25 mouse cellular contexts compared by ENCODE assay signal in genomic region chr3:59211784-59212183, GRCm38 (mm10). TPM values are rescaled to one million over a fixed set of nuclear protein-coding genes. Genes with fewer than 3 reads are reported as not detected.
DNase-seq lines count a peak whose midpoint lies in the region; ATAC-seq and TF ChIP-seq lines count a peak whose summit lies in the region.
"Had no signal": no experiment of that assay in that cellular context is flagged by ENCODE, and none has a peak within 500 bp of the region (broad histone marks: within the 10 kb centered on the region; RNA-seq: fewer than 3 reads in every experiment).

No protein-coding gene starts in this region.

- no peaks in the 10 kb centered on the region for H3K9me3 ChIP-seq in liver, postnatal 0 days (ENCODE audit: low read length)
- H3K9me3 ChIP-seq in liver, embryonic 12.5 days (replicated peaks): no peaks in the 10 kb centered on the region
- H3K9me3 ChIP-seq: forebrain, embryonic 13.5 days; G1E; hindbrain, embryonic 12.5 days; lung, embryonic 15.5 days; neural tube, embryonic 15.5 days had no signal

- H3K4me3 ChIP-seq in liver, postnatal 0 days (ENCODE audit: low read depth, low read length): no peak overlapping the region
- H3K4me3 ChIP-seq in liver, embryonic 12.5 days: no peak overlapping the region
- peak overlapping the region; percentile 29 for H3K4me3 ChIP-seq in bone marrow, adult 2 months (replicated peaks; ENCODE audit: control insufficient read depth, low read depth, low read length)
- H3K4me3 ChIP-seq: forebrain, embryonic 13.5 days; hindbrain, embryonic 12.5 days; left cerebral cortex, adult 2 months; lung, embryonic 15.5 days; neural tube, embryonic 15.5 days had no signal

- no peak for TF ChIP-seq POLR2A in bone marrow, adult 2 months (IDR thresholded peaks at IDR 0.05; ENCODE audit: borderline replicate concordance, control insufficient read depth, low read depth, low read length)

- no peak for ATAC-seq in liver, postnatal 0 days
- ATAC-seq in liver, embryonic 12.5 days: no peak
- peak; percentile 67 for ATAC-seq in granulocyte monocyte progenitor cell, adult 5-6 weeks (replicated peaks; ENCODE audit: poor library complexity, severe bottlenecking)
- peak; percentile 34; the same call in 1 of the 2 replicates for ATAC-seq in neutrophil, adult 5-6 weeks (ENCODE audit: extremely low read depth, insufficient number of reproducible peaks, low FRiP score, poor library complexity, severe bottlenecking)
- ATAC-seq: CD4-positive, CD25-positive, alpha-beta regulatory T cell, adult 4 months; forebrain, embryonic 13.5 days had no signal

- no peak for TF ChIP-seq CTCF in liver, postnatal 0 days (IDR thresholded peaks at IDR 0.05; ENCODE audit: low read depth)
- TF ChIP-seq CTCF in bone marrow, adult 2 months (IDR thresholded peaks at IDR 0.05; ENCODE audit: control insufficient read depth, insufficient read depth, low read length): no peak

- H3K4me1 ChIP-seq in liver, postnatal 0 days (ENCODE audit: insufficient read depth): no peaks in the 10 kb centered on the region
- no peaks in the 10 kb centered on the region for H3K4me1 ChIP-seq in liver, embryonic 12.5 days
- peaks cover 9% of the 10 kb centered on the region for H3K4me1 ChIP-seq in bone marrow, adult 2 months (ENCODE audit: control insufficient read depth, insufficient read depth, low read length)
- H3K4me1 ChIP-seq: forebrain, embryonic 13.5 days; neural tube, embryonic 15.5 days had no signal

- H3K36me3 ChIP-seq in liver, postnatal 0 days (replicated peaks; ENCODE audit: insufficient read depth, low read length): no peaks in the 10 kb centered on the region
- H3K36me3 ChIP-seq in liver, embryonic 12.5 days: no peaks in the 10 kb centered on the region
- H3K36me3 ChIP-seq: G1E; hindbrain, embryonic 12.5 days; lung, embryonic 15.5 days; neural tube, embryonic 15.5 days had no signal

- DNase-seq in liver, postnatal 0 days: no peak
- no peak for DNase-seq in thymus, adult 18-20 months
- DNase-seq in adrenal gland, adult 8-10 months: no peak
- DNase-seq: adrenal gland, postnatal 36 days; cerebellum, adult 9-10 months; gastrocnemius, postnatal 14 days; kidney, adult 18-20 months; kidney, postnatal 14 days; left cerebral cortex, postnatal 4 days; midbrain, embryonic 14.5 days; right cerebral cortex, postnatal 25 days; thymus, postnatal 36 days had no signal

- WGBS in liver, postnatal 0 days (ENCODE audit: insufficient replicate concordance): 54% methylated on average over 8 of the region's 8 CpGs
- 55% methylated on average over 8 of the region's 8 CpGs for WGBS in liver, embryonic 12.5 days (ENCODE audit: insufficient replicate concordance)
- WGBS in bone marrow, adult 2 months: 15% methylated on average over 8 of the region's 8 CpGs

- peak overlapping the region; percentile 24 for H3K4me2 ChIP-seq in liver, postnatal 0 days (ENCODE audit: low read depth, low read length)
- H3K4me2 ChIP-seq in liver, embryonic 12.5 days: no peak overlapping the region
- H3K4me2 ChIP-seq: forebrain, embryonic 13.5 days; hindbrain, embryonic 12.5 days; liver, embryonic 11.5 days; lung, embryonic 15.5 days; neural tube, embryonic 15.5 days had no signal

- H3K27ac ChIP-seq in liver, postnatal 0 days (ENCODE audit: low read depth): 0 out of 2 replicates have a peak overlapping the region, but pooled peaks have one; percentile 25
- H3K27ac ChIP-seq in liver, embryonic 12.5 days: no peak overlapping the region
- H3K27ac ChIP-seq in bone marrow, adult 2 months (ENCODE audit: control insufficient read depth, insufficient read depth, low read depth, low read length, poor library complexity): peak overlapping the region; percentile 33; the same call in 1 of the 2 replicates
- H3K27ac ChIP-seq: forebrain, embryonic 13.5 days; hindbrain, embryonic 12.5 days; lung, embryonic 15.5 days; neural tube, embryonic 15.5 days had no signal

- no peak overlapping the region for H3K9ac ChIP-seq in liver, postnatal 0 days (replicated peaks)
- no peak overlapping the region for H3K9ac ChIP-seq in liver, embryonic 12.5 days
- H3K9ac ChIP-seq: forebrain, embryonic 13.5 days; hindbrain, embryonic 12.5 days; lung, embryonic 15.5 days; neural tube, embryonic 15.5 days had no signal

- no peaks in the 10 kb centered on the region for H3K27me3 ChIP-seq in liver, postnatal 0 days (ENCODE audit: insufficient read depth, low read length)
- H3K27me3 ChIP-seq in liver, embryonic 12.5 days (replicated peaks): no peaks in the 10 kb centered on the region
- H3K27me3 ChIP-seq: forebrain, embryonic 13.5 days; hindbrain, embryonic 12.5 days; lung, embryonic 15.5 days; neural tube, embryonic 15.5 days had no signal

- no peak for TF ChIP-seq EP300 in liver, postnatal 0 days (IDR thresholded peaks at IDR 0.05; ENCODE audit: low read depth)

RNA-seq across cellular contexts. Expression of gene P2ry13, which starts 1.1 kb away (rescaled TPM):
- polyA plus RNA-seq in liver, postnatal 0 days (2015; fragmentation: Nextera tagmentation; extraction: Ambion mirVana): 4.4 and 4.6 TPM in 2 replicates
- polyA plus RNA-seq in liver, embryonic 12.5 days (2016; fragmentation: Nextera tagmentation; extraction: Ambion mirVana): 1.6 and 1.8 TPM in 2 replicates
- 1.2 and 2.2 TPM in 2 replicates for polyA plus RNA-seq in bone marrow, adult 2 months (2011; ENCODE audit: insufficient read depth, insufficient read length, low replicate concordance, missing spikeins)
- 0.30 and 0.47 TPM in 2 replicates for total RNA-seq in granulocyte monocyte progenitor cell, adult 5-6 weeks (2014; fragmentation: Nextera tagmentation)
- 0.05 TPM in 1 of 2 replicates, not detected in the other for total RNA-seq in granulocyte monocyte progenitor cell, adult 5-6 weeks (2017)
- 56.6 and 61.7 TPM in 2 replicates for total RNA-seq in neutrophil, adult 5-6 weeks (2017)
- total RNA-seq in adrenal gland, adult 8-10 months (2022): 1 to 10 TPM in 3 of 4 experiments, under 1 TPM in 1; 0.98 to 3.4 (median 2.0) TPM
- polyA plus RNA-seq: G1E had no signal

RNA-seq across cellular contexts. Expression of gene Gpr87, which starts 16.9 kb away (rescaled TPM):
- not detected in 2 replicates for polyA plus RNA-seq in liver, postnatal 0 days (2015; fragmentation: Nextera tagmentation; extraction: Ambion mirVana)
- 0.08 TPM in 1 of 2 replicates, not detected in the other for polyA plus RNA-seq in liver, embryonic 12.5 days (2016; fragmentation: Nextera tagmentation; extraction: Ambion mirVana)
- not detected in 2 replicates for polyA plus RNA-seq in bone marrow, adult 2 months (2011; ENCODE audit: insufficient read depth, insufficient read length, low replicate concordance, missing spikeins)
- total RNA-seq in granulocyte monocyte progenitor cell, adult 5-6 weeks (2014; fragmentation: Nextera tagmentation): not detected in 2 replicates
- not detected in 2 replicates for total RNA-seq in granulocyte monocyte progenitor cell, adult 5-6 weeks (2017)
- not detected in 2 replicates for total RNA-seq in neutrophil, adult 5-6 weeks (2017)
- not detected for total RNA-seq in adrenal gland, adult 8-10 months (2022)
- total RNA-seq: adrenal gland, postnatal 36 days; gastrocnemius, postnatal 14 days; left cerebral cortex, adult 2 months; left cerebral cortex, postnatal 4 days had no signal
- polyA plus RNA-seq: CD4-positive, CD25-positive, alpha-beta regulatory T cell, adult 4 months; G1E; heart, postnatal 0 days; hindbrain, embryonic 12.5 days; liver, embryonic 11.5 days had no signal

RNA-seq across cellular contexts. Expression of gene P2ry12, which starts 50.9 kb away (rescaled TPM):
- 3.0 and 3.3 TPM in 2 replicates for polyA plus RNA-seq in liver, postnatal 0 days (2015; fragmentation: Nextera tagmentation; extraction: Ambion mirVana)
- polyA plus RNA-seq in liver, embryonic 12.5 days (2016; fragmentation: Nextera tagmentation; extraction: Ambion mirVana): 1.4 and 2.2 TPM in 2 replicates
- polyA plus RNA-seq in bone marrow, adult 2 months (2011; ENCODE audit: insufficient read depth, insufficient read length, low replicate concordance, missing spikeins): 2.4 and 6.3 TPM in 2 replicates
- total RNA-seq in granulocyte monocyte progenitor cell, adult 5-6 weeks (2014; fragmentation: Nextera tagmentation): not detected in 2 replicates
- not detected in 2 replicates for total RNA-seq in granulocyte monocyte progenitor cell, adult 5-6 weeks (2017)
- 15.8 and 18.3 TPM in 2 replicates for total RNA-seq in neutrophil, adult 5-6 weeks (2017)
- 1 to 10 TPM; 1.2 to 4.8 (median 2.4) TPM for total RNA-seq in adrenal gland, adult 8-10 months (2022)
- polyA plus RNA-seq: G1E had no signal

RNA-seq across cellular contexts. Expression of gene P2ry14, which starts 58.4 kb away (rescaled TPM):
- polyA plus RNA-seq in liver, postnatal 0 days (2015; fragmentation: Nextera tagmentation; extraction: Ambion mirVana): 7.3 and 9.4 TPM in 2 replicates
- 1.7 and 2.4 TPM in 2 replicates for polyA plus RNA-seq in liver, embryonic 12.5 days (2016; fragmentation: Nextera tagmentation; extraction: Ambion mirVana)
- 1.3 and 2.3 TPM in 2 replicates for polyA plus RNA-seq in bone marrow, adult 2 months (2011; ENCODE audit: insufficient read depth, insufficient read length, low replicate concordance, missing spikeins)
- 7.4 and 8.6 TPM in 2 replicates for total RNA-seq in granulocyte monocyte progenitor cell, adult 5-6 weeks (2014; fragmentation: Nextera tagmentation)
- total RNA-seq in granulocyte monocyte progenitor cell, adult 5-6 weeks (2017): 3.6 and 6.3 TPM in 2 replicates
- total RNA-seq in neutrophil, adult 5-6 weeks (2017): 1.2 and 1.3 TPM in 2 replicates
- total RNA-seq in adrenal gland, adult 8-10 months (2022): 10 to 100 TPM; 25.4 to 47.3 (median 37.8) TPM
- polyA plus RNA-seq: G1E had no signal

Comparison
In these comparisons a context has a peak if more than half of its experiments do, and no peak if none do; other contexts are left out.
1. ATAC-seq: peak in granulocyte monocyte progenitor cell, adult 5-6 weeks (single experiment) and neutrophil, adult 5-6 weeks (single experiment); none in liver, postnatal 0 days (single experiment) and liver, embryonic 12.5 days (single experiment).
2. RNA of gene P2ry13, which starts 1.1 kb away (total RNA-seq): 56.6 to 61.7 TPM in neutrophil, adult 5-6 weeks; 0.98 to 3.4 TPM in adrenal gland, adult 8-10 months and 0.05 to 0.47 TPM in granulocyte monocyte progenitor cell, adult 5-6 weeks; every median in the first group is over 10 times any median in the second.